Mouse (Mus musculus) forebrain, embryonic 14.5 days (tissue): ENCODE data around the gene Agmat. TPM values are rescaled to one million over a fixed set of nuclear protein-coding genes. Genes with fewer than 3 reads are reported as not detected.

Experiments used
- ATAC-seq: fragments of 200-750 bp; cut with Nextera tagmentation; 2 replicates; pipeline ENCODE4 v1.8.0; 2017; ENCODE audit warnings: mild to moderate bottlenecking, moderate library complexity
- DNase-seq: peaks from one replicate; pipeline ENCODE4 v3.0.0-alpha.2; 2015; ENCODE audit warnings: low spot score
- H3K27ac ChIP-seq: fragments of 300-500 bp; sonication (generic); 2 replicates; pipeline ENCODE4 v1.5.1; 2014; ENCODE audit warnings: low read depth, mild to moderate bottlenecking, control low read depth, low read length, moderate library complexity
- H3K27me3 ChIP-seq: fragments of 300-500 bp; sonication (generic); replicated peaks from 2 replicates; pipeline ENCODE4 v1.6.1; 2014; ENCODE audit warnings: low read length, control low read depth, mixed read lengths; ENCODE audit not compliant: control insufficient read depth, insufficient read depth
- H3K36me3 ChIP-seq: fragments of 300-500 bp; sonication (generic); 2 replicates; pipeline ENCODE4 v1.6.1; 2014; ENCODE audit warnings: low read length, control low read depth; ENCODE audit not compliant: control insufficient read depth, insufficient read depth
- H3K4me1 ChIP-seq: fragments of 300-500 bp; sonication (generic); 2 replicates; pipeline ENCODE4 v1.6.1; 2014; ENCODE audit warnings: antibody characterized with exemption, low read length, control low read depth; ENCODE audit not compliant: control insufficient read depth, insufficient read depth
- H3K4me2 ChIP-seq: fragments of 300-500 bp; sonication (generic); 2 replicates; pipeline ENCODE4 v1.6.1; 2014; ENCODE audit warnings: mild to moderate bottlenecking, control low read depth, low read length
- H3K4me3 ChIP-seq: fragments of 300-500 bp; sonication (generic); 2 replicates; pipeline ENCODE4 v1.5.1; 2014; ENCODE audit warnings: low read depth, low read length, control low read depth
- H3K9ac ChIP-seq: fragments of 300-500 bp; sonication (generic); 2 replicates; pipeline ENCODE4 v1.6.1; 2014; ENCODE audit warnings: mild to moderate bottlenecking, low read length, control low read depth, moderate library complexity
- H3K9me3 ChIP-seq: fragments of 300-500 bp; sonication (generic); replicated peaks from 2 replicates; pipeline ENCODE4 v1.6.1; 2016; ENCODE audit warnings: low read length, control low read depth, mixed read lengths; ENCODE audit not compliant: control insufficient read depth
- WGBS: fragments of 180-500 bp; shearing (Covaris S2); extraction: QIAGEN DNeasy Blood & Tissue Kit; methylation state at CpG from one replicate; pipeline ENCODE4 v1.1.7; 2014; 5-methylcytosine and 5-hydroxymethylcytosine counted together
- polyA plus RNA-seq: library from polyadenylated mRNA; unstranded; fragments of >200 nt; fragmentation: Nextera tagmentation; extraction: Ambion mirVana; gene quantifications from 2 replicates; pipeline ENCODE4 v1.2.1, GENCODE M21; 2014

The Agmat gene
- polyA plus RNA-seq, 1 experiment from 2014 or later: not detected

DNA sequence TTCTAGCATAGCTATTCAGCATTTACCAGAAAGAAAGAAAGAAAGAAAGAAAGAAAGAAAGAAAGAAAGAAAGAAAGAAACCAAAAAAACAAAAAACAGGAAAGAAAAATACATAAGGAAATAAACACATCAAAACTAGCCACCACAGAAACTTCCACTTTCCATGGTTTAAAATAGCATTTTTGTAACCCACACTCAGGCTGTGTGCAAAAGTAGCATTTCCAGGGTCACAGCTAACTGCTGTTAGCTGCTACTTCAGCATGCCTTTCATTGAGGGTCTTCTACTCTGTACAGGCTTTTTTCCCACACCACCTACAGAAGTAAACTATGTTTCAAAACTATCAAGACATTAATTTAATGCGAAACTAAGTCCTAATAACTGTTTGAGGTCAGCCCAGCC is 27.2 kb upstream of the Agmat start:
- H3K4me2 ChIP-seq: no peak overlapping the region
- H3K27me3 ChIP-seq: no peaks in the 10 kb centered on the region
- no peaks in the 10 kb centered on the region for H3K9me3 ChIP-seq
- 0 out of 2 replicates have a peak, but pooled peaks cover 4% of the 10 kb centered on the region for H3K36me3 ChIP-seq
- H3K9ac ChIP-seq: no peak overlapping the region
- ATAC-seq: no peak
- DNase-seq: no peak
- H3K27ac ChIP-seq: no peak overlapping the region
- peaks cover 13% of the 10 kb centered on the region for H3K4me1 ChIP-seq
- WGBS: 90% methylated on average over 1 of the region's 1 CpGs
- no peak overlapping the region for H3K4me3 ChIP-seq

DNA sequence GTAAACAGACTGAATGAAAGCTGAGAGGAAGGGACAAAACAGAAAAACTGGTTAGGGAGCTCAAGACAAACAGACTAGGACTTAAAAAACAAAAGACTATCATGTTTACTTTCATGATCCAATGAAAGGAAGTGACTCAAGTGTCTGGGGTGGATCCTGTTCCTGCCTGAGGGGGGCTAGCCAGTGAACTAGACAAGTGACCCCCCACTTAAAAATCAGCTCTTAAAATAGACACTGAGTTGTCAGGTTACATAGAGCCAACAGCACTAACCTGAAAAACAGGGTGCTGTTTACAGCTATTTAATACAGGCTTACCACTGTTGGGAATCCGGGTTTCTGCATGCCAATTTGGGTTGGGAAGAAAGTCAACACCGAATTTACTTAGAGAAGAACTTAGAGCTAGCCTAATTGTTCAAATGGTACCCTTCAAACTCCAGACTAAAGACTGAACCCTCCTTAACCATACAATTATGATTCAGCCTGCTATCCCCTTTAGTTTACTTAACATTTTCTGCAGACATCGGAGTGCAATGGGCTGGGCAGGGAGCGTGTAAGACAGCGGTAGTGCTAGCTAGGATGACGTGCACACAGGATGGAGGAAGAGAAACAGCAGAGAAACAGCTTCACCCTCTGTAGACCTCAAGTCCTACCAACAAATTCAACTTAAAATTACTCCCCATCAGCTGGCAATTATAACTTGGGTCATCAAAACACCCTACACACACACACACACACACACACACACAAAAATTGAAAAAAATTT is 25.5 kb upstream of the Agmat start:
- Histone ChIP-seq H3K4me2 (no peak overlapping the region), H3K36me3 (0 out of 2 replicates have a peak, but pooled peaks cover 4% of the 10 kb centered on the region), H3K4me1 (peaks cover 13% of the 10 kb centered on the region), H3K4me3 (no peak overlapping the region; the same call in 1 of the 2 replicates), H3K27ac (no peak overlapping the region), H3K27me3 (no peaks in the 10 kb centered on the region), H3K9me3 (no peaks in the 10 kb centered on the region), H3K9ac (no peak overlapping the region)
- DNase-seq (no peak), ATAC-seq (no peak)
- 85% methylated on average over 6 of the region's 6 CpGs for WGBS

DNA sequence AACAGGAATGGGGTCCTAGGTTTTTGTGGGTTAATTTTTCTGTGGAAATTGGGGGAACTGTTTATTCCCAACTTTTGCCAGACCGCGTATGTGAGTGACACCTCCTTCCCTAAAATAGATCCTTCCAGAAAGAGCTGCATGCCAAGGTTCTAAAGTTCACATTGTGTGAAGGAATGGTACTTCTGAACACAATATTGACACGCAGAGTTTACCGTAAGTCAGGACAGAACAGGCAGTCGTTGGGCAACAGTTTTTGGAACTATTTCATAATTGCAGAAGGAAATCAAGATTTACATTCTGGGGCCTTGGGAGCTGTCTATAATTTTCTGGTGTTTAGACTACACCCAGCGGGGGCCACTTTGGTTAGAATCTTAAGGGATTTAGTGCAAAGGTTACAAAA is 24.5 kb upstream of the Agmat start:
- ATAC-seq: no peak
- peaks cover 13% of the 10 kb centered on the region for H3K4me1 ChIP-seq
- no peaks in the 10 kb centered on the region for H3K9me3 ChIP-seq
- WGBS: 81% methylated on average over 6 of the region's 6 CpGs
- no peaks in the 10 kb centered on the region for H3K27me3 ChIP-seq
- DNase-seq: no peak
- H3K9ac ChIP-seq: peak overlapping the region; percentile 96
- H3K27ac ChIP-seq: no peak overlapping the region
- H3K4me3 ChIP-seq: peak overlapping the region; percentile 96
- H3K4me2 ChIP-seq: peak overlapping the region; percentile 91
- 0 out of 2 replicates have a peak, but pooled peaks cover 4% of the 10 kb centered on the region for H3K36me3 ChIP-seq

DNA sequence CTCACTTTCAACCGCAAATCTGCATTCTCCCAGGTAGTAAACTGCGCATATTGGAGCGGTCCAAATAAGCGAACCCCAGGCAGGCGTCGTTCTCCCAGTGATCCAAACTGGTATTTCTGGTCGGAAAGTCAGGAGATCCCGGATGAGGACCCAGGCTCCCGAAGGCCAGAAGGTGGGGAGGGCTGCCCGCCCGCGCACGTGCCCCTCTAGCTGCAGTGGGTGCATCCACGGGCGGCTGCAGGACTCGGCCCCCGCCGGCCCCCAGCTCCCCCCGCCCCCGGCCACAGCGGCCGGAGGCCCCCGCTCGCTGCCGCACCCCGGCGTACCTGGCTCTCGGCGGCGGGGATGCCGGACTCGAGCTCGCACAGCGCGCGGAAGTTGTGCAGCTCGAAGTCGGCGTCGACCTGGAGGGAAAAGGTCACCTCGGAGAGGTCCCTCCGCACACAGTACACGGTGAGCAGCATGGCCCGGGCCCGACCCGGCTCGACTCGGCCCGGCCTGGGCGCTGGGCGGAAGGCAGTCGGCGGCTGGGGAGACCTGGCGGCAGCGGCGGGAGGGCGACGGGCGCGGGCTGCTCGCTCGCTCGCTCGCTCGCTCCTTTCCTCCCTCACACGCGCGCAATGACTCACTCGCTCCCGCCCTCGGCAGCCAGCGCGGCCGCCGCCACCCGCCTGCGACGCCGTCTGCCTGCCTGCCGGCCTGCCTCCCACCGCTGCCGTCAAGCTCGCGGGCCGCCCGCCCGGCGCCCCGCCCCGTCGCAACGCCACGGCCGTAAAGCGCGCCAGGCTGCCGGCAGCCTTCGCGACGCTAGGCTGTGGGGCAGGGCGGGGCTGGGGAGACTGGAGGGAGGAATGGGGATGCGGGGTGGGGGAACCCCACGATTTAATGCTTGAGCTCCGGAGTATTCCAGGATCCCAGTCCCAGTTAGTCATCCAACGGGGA is 23.5 kb upstream of the Agmat start, which contains the start of gene Ddi2:
Gene Ddi2 (minus strand): TSS at position 689 of the 942 bp plus-strand sequence.
- DNase-seq (peak; percentile 94), ATAC-seq (peak; percentile 90)
- under 1% methylated on average over 103 of the region's 105 CpGs for WGBS
- Histone ChIP-seq H3K9me3 (no peaks in the 10 kb centered on the region), H3K4me2 (peak within 1 kb of the TSS; percentile 91), H3K4me3 (peak within 1 kb of the TSS; percentile 96), H3K9ac (peak within 1 kb of the TSS; percentile 96), H3K4me1 (peaks cover 13% of the 10 kb centered on the region), H3K27me3 (no peaks in the 10 kb centered on the region), H3K36me3 (0 out of 2 replicates have a peak, but pooled peaks cover 4% of the 10 kb centered on the region), H3K27ac (peak within 1 kb of the TSS; percentile 91)

DNA sequence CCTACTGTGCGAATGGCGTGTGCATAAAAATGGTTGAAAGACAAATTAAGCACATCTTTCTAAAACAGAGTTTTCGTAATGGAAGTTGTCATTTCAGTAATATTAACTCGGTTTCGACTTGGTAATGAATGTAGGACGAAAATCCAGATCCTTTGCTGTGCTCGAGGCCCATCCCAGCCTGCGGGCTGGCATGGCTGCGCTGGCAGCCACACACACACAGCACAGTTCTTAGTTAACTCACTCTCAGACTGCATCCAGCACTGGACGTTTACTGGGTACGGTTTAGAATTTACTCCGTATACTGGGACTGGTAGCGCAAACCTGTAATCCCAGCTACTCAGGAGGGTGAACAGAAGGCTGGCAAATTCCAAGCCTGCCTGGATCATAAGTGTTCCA is 22.8 kb upstream of the Agmat start:
- H3K4me1 ChIP-seq: peaks cover 13% of the 10 kb centered on the region
- peak overlapping the region; percentile 91; the same call in 1 of the 2 replicates for H3K27ac ChIP-seq
- H3K4me2 ChIP-seq: peak overlapping the region; percentile 91
- ATAC-seq (peak; percentile 63), DNase-seq (no peak)
- no peaks in the 10 kb centered on the region for H3K27me3 ChIP-seq
- peak overlapping the region; percentile 96 for H3K4me3 ChIP-seq
- no peaks in the 10 kb centered on the region for H3K9me3 ChIP-seq
- 0 out of 2 replicates have a peak, but pooled peaks cover 4% of the 10 kb centered on the region for H3K36me3 ChIP-seq
- H3K9ac ChIP-seq: peak overlapping the region; percentile 96
- WGBS: 7% methylated on average over 13 of the region's 13 CpGs

DNA sequence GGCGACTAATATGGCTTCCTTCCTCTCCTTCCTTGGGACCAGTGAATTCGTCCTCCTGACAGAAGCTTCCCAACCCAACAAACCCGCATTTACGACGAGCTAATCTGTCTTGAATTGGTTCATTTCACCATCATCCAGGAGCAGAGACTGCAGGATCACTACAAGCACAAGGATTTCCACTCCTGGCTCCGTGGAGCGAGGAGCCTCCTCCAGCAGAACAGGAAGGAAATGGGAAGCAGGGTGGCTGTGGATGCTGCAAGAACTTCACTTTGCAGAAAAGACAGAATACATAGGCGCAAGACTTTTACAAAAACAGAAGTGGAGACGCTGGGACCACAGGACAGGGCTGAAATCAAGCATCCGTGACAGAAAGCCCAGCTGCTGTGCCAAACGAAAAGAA is 21.9 kb upstream of the Agmat start:
- Histone ChIP-seq H3K9me3 (no peaks in the 10 kb centered on the region), H3K4me2 (no peak overlapping the region), H3K36me3 (0 out of 2 replicates have a peak, but pooled peaks cover 4% of the 10 kb centered on the region), H3K27me3 (no peaks in the 10 kb centered on the region), H3K4me1 (peaks cover 13% of the 10 kb centered on the region), H3K27ac (no peak overlapping the region), H3K4me3 (no peak overlapping the region), H3K9ac (no peak overlapping the region)
- 70% methylated on average over 11 of the region's 11 CpGs for WGBS
- DNase-seq (no peak), ATAC-seq (no peak)

DNA sequence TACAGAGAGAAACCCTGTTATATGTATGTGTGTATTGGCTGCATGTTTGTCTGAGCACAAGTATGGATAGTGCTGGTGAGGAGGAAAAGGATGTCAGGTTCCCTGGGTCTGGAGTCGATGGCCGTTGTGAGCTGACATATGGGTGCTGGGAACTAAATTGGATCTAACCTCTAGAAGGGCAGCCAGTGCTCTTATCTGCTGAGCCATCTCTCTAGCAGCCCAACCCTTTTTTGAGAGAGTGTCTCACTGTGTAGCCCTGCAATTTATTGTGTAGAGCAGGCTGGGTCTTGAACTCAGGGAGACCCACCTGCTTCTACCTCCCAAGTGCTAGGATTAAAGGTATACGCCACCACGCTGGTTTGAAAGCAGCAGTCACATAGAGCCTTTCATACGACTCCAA is 21.2 kb upstream of the Agmat start:
- Histone ChIP-seq H3K4me3 (no peak overlapping the region), H3K9ac (no peak overlapping the region; the same call in 1 of the 2 replicates), H3K27ac (no peak overlapping the region), H3K9me3 (no peaks in the 10 kb centered on the region), H3K4me2 (no peak overlapping the region), H3K27me3 (no peaks in the 10 kb centered on the region), H3K4me1 (peaks cover 13% of the 10 kb centered on the region), H3K36me3 (no peaks in the 10 kb centered on the region)
- no peak for ATAC-seq
- 82% methylated on average over 5 of the region's 5 CpGs for WGBS
- DNase-seq: no peak

DNA sequence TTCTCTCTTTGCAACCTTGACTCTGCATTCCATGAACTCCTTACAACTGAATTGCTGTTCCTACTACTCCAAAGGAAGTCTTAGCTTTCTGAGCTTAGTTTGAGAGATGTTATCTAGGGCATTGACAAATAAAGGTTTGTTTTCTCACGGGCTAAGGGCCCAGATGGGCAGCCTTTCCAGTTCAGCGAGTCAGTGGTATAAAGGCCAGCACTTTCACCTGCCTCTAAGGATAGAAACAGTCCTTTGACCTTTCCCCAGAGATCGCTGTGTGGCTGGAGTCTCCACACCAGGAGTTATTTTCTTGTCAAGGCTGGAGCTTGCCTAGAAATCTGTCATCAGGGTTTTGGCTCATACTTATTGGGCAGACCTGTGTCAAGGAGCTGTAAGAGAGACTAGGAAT is 20.7 kb upstream of the Agmat start:
- no peak overlapping the region for H3K9ac ChIP-seq
- H3K36me3 ChIP-seq: no peaks in the 10 kb centered on the region
- no peaks in the 10 kb centered on the region for H3K27me3 ChIP-seq
- no peak overlapping the region for H3K27ac ChIP-seq
- no peak overlapping the region for H3K4me2 ChIP-seq
- no peak overlapping the region for H3K4me3 ChIP-seq
- WGBS: 59% methylated on average over 3 of the region's 3 CpGs
- ATAC-seq (no peak), DNase-seq (no peak)
- H3K9me3 ChIP-seq: no peaks in the 10 kb centered on the region
- peaks cover 13% of the 10 kb centered on the region for H3K4me1 ChIP-seq
